Mouse (Mus musculus) limb, embryonic 11.5 days (tissue): ENCODE results near the gene Iqgap2. TPM values are rescaled to one million over a fixed set of nuclear protein-coding genes. Genes with fewer than 3 reads are reported as not detected.

Source experiments
- ATAC-seq: fragments of 200-750 bp; cut with Nextera tagmentation; 2 replicates; pipeline ENCODE4 v1.8.0; 2017; ENCODE audit warnings: low read depth; ENCODE audit not compliant: insufficient number of reproducible peaks, low FRiP score, low TSS enrichment
- DNase-seq: peaks from one replicate; pipeline ENCODE4 v3.0.0-alpha.2; 2015; ENCODE audit warnings: low spot score
- H3K27ac ChIP-seq: fragments of 300-500 bp; sonication (generic); replicated peaks from 2 replicates; pipeline ENCODE4 v1.5.1; 2014; ENCODE audit warnings: low read depth, mild to moderate bottlenecking, low read length
- H3K27me3 ChIP-seq: fragments of 300-500 bp; sonication (generic); 2 replicates; pipeline ENCODE4 v1.6.1; 2014; ENCODE audit warnings: mild to moderate bottlenecking, low read length, mixed read lengths; ENCODE audit not compliant: control insufficient read depth, insufficient read depth
- H3K36me3 ChIP-seq: fragments of 300-500 bp; sonication (generic); 2 replicates; pipeline ENCODE4 v1.6.1; 2014; ENCODE audit warnings: mild to moderate bottlenecking, low read length, moderate library complexity, mixed read lengths; ENCODE audit not compliant: control insufficient read depth, insufficient read depth
- H3K4me1 ChIP-seq: fragments of 300-500 bp; sonication (generic); 2 replicates; pipeline ENCODE4 v1.6.1; 2014; ENCODE audit warnings: low read length, mixed read lengths; ENCODE audit not compliant: control insufficient read depth, insufficient read depth
- H3K4me2 ChIP-seq: fragments of 300-500 bp; sonication (generic); 2 replicates; pipeline ENCODE4 v1.6.1; 2014; ENCODE audit warnings: low read depth, mild to moderate bottlenecking, moderate library complexity; ENCODE audit not compliant: severe bottlenecking
- H3K4me3 ChIP-seq: fragments of 300-500 bp; sonication (generic); 2 replicates; pipeline ENCODE4 v1.5.1; 2014; ENCODE audit warnings: low read depth, low read length
- H3K9ac ChIP-seq: fragments of 300-500 bp; sonication (generic); 2 replicates; pipeline ENCODE4 v1.6.1; 2014; ENCODE audit warnings: mild to moderate bottlenecking, low read length
- H3K9me3 ChIP-seq: fragments of 300-500 bp; sonication (generic); 2 replicates; pipeline ENCODE4 v1.6.1; 2016; ENCODE audit warnings: low read length; ENCODE audit not compliant: control insufficient read depth
- WGBS: fragments of 180-500 bp; shearing (Covaris S2); extraction: QIAGEN DNeasy Blood & Tissue Kit; methylation state at CpG from one replicate; pipeline ENCODE4 v1.1.7; 2014; 5-methylcytosine and 5-hydroxymethylcytosine counted together
- polyA plus RNA-seq: library from polyadenylated mRNA; unstranded; fragments of >200 nt; fragmentation: Nextera tagmentation; extraction: Ambion mirVana; gene quantifications from 2 replicates; pipeline ENCODE4 v1.2.1, GENCODE M21; 2014

Gene Iqgap2
- polyA plus RNA-seq, 1 experiment from 2014 or later, result 15.3 TPM

DNA sequence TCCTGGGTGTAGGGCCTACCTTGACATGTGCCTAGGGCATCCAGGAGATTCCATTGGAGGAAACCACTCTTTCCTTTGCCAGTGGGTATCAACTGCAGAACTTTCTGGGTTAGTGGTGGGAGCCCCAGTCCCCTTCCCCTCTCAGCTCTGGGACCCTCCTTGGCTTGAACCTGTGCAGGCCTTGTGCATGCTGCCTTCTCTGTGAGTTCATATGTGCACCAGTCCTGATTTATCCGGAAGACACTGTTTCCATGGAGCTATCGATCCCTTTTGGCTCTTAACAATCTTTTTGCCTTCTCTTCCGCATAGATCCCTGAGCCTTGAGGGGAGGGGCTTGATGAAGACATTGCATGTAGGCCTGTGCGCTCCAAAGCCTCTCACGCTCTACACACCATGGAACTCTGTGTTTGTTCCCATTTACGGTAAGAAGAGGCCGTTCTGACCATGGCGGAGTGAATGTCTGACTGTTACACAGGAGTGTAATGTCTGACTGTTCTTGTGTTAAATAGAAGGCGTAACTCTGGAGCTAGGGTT lies 195.5 kb downstream of the Iqgap2 start:
- Histone ChIP-seq H3K36me3 (no peaks in the 10 kb centered on the region), H3K4me3 (no peak overlapping the region), H3K4me1 (0 out of 2 replicates have a peak, but pooled peaks cover 2% of the 10 kb centered on the region), H3K9ac (no peak overlapping the region), H3K27ac (no peak overlapping the region), H3K27me3 (no peaks in the 10 kb centered on the region), H3K4me2 (no peak overlapping the region), H3K9me3 (no peaks in the 10 kb centered on the region)
- WGBS, result 96% methylated on average over 9 of the region's 9 CpGs
- no peak for DNase-seq
- ATAC-seq, result no peak

DNA sequence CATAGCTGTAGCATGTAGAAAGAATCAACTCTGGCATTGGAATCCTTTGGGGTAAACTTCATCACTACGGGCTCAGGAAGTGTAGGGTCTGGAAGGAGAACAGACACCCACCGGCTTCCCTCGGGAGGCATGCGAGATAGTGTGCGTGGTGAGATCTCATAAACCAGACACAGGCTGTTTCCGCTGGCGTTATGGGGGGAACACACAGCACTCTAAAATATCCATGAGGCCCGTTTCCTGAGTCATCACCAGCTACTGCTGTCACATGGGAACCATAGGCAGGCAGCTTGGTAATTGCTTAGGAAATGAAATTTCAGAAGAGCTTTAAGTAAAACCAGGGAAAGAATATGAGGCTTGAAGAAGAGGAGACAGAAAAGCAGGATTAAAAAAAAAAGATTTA lies 199.5 kb downstream of the Iqgap2 start:
- H3K27ac ChIP-seq, result no peak overlapping the region
- no peak overlapping the region for H3K4me2 ChIP-seq
- WGBS, result 67% methylated on average over 8 of the region's 8 CpGs
- ATAC-seq, result no peak
- no peak for DNase-seq
- H3K4me3 ChIP-seq, result no peak overlapping the region
- no peak overlapping the region for H3K9ac ChIP-seq
- no peaks in the 10 kb centered on the region for H3K9me3 ChIP-seq
- no peaks in the 10 kb centered on the region for H3K27me3 ChIP-seq
- H3K36me3 ChIP-seq, result no peaks in the 10 kb centered on the region
- H3K4me1 ChIP-seq, result 0 out of 2 replicates have a peak, but pooled peaks cover 2% of the 10 kb centered on the region

DNA sequence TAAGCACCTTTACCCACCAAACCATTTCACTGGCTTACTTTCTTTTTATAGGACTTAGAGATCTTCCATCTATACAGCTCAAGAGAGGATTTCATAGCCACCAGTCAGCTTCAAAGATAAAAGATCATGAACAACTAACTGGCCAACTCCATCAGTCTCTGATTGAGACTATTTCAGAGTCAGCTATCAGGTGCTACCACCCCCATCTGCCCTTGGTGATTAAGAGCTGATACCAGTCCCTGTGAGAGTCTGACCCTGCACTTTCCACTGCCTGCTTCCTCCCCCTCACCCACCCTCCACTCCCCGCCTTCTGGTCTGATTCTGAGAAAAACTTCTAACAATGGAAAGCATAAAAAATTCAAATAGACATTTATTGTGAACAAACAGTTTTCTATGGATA lies 203.1 kb downstream of the Iqgap2 start:
- Histone ChIP-seq H3K27ac (no peak overlapping the region), H3K4me3 (no peak overlapping the region), H3K9me3 (no peaks in the 10 kb centered on the region), H3K4me2 (no peak overlapping the region), H3K27me3 (no peaks in the 10 kb centered on the region), H3K9ac (no peak overlapping the region), H3K4me1 (0 out of 2 replicates have a peak, but pooled peaks cover 2% of the 10 kb centered on the region), H3K36me3 (no peaks in the 10 kb centered on the region)
- 84% methylated on average over 1 of the region's 1 CpGs for WGBS
- DNase-seq (no peak), ATAC-seq (no peak)

DNA sequence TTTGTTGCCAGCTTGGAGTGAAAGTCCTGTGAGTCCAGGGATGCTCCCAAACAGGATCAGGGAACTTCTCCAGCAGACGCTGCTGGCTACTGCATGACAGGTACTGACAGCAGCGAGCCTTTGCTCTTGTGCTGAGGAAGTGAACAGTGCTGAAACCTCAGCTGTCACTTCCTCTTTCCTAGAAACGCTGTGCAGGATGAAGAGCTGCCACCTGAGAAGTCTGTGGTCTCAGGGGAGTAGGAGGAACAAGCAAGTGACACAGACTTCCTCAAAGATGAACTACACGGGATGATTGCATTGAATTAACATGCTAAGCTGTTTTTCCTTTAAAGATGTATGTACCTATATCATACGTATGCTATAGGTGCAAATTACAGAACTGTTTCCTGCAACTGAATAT lies 206.0 kb downstream of the Iqgap2 start:
- Histone ChIP-seq H3K27me3 (no peaks in the 10 kb centered on the region), H3K36me3 (no peaks in the 10 kb centered on the region), H3K4me3 (no peak overlapping the region), H3K4me2 (no peak overlapping the region), H3K9me3 (no peaks in the 10 kb centered on the region), H3K9ac (no peak overlapping the region), H3K27ac (no peak overlapping the region), H3K4me1 (no peaks in the 10 kb centered on the region)
- 84% methylated on average over 5 of the region's 5 CpGs for WGBS
- DNase-seq (no peak), ATAC-seq (no peak)

DNA sequence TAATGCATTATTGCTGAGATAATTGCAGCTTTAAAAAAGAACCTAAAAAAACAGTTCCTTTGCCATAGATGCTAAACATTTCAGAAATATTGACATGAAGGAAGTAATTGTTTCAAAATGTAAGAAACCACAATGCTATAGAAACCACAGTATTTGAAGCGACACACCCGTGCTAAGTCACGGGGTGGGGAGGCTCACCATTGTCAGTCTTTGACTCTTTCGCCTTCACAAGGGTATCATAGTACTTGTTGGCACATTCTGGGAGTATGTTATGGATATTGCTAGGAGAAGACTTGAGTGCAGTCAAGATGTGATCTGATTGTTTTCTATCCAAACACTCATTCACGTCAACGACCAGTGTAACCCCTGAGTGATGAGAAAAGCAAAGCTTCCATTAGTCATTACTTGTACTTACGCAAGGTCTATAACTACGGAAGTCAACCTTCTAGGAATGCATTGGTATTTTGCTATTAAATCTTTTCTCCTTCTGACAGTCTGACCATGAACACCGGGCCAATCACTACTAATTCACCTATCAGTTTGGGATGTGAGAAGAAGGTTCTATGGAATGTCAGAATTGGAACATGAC lies 207.0 kb downstream of the Iqgap2 start:
- no peak for ATAC-seq

DNA sequence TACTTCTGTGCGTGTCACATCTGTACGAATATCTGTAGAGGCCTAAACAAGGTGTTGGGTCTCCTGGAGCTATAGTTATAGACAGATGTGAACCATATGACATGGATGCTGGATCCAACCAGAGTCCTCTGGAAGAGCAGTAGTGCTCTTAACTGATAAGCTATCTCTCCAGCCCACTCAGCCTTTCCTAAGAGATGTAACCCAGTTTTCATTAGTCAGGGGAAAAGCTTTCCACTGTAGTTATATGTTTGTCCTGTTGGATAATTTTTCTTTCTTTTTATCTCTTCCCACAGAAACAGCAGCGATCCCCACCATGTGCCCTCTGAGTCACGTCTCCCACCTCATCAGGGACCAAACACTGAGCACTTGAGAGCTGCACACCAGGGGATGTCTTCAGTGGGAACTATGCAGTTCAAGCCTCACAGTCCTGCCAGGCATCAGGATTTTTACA lies 212.2 kb downstream of the Iqgap2 start:
- H3K9ac ChIP-seq, result no peak overlapping the region
- H3K27ac ChIP-seq, result no peak overlapping the region
- H3K4me2 ChIP-seq, result no peak overlapping the region
- no peaks in the 10 kb centered on the region for H3K27me3 ChIP-seq
- WGBS, result 74% methylated on average over 4 of the region's 4 CpGs
- no peaks in the 10 kb centered on the region for H3K36me3 ChIP-seq
- no peak for ATAC-seq
- H3K9me3 ChIP-seq, result no peaks in the 10 kb centered on the region
- H3K4me1 ChIP-seq, result no peaks in the 10 kb centered on the region
- no peak for DNase-seq
- H3K4me3 ChIP-seq, result no peak overlapping the region

More for the DNA sequence above, 207.0 kb downstream of the Iqgap2 start:
- Histone ChIP-seq H3K4me2 (no peak overlapping the region), H3K9ac (no peak overlapping the region), H3K4me1 (no peaks in the 10 kb centered on the region), H3K27ac (no peak overlapping the region), H3K9me3 (no peaks in the 10 kb centered on the region), H3K36me3 (no peaks in the 10 kb centered on the region), H3K27me3 (no peaks in the 10 kb centered on the region), H3K4me3 (no peak overlapping the region)
- WGBS, result 93% methylated on average over 9 of the region's 9 CpGs
- no peak for DNase-seq

DNA sequence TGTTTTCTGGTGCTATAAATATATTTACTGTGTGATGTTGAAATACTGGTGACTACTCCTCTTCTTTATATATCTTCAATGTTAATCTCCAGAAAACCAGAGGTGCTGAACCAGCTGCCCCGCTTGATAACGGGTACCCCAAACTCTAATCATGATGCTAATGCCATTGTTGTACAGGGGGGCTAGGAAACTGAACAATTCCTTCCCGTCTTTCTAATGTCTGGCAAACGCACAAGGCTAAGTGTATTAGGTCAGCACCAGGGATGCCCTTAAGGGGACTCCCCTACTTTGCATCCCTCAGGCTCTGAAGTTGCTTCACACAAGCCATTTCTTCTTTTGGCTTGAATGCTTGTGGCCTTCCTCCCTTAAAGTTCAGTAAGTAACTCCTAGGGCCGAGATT lies 212.6 kb downstream of the Iqgap2 start:
- Histone ChIP-seq H3K36me3 (no peaks in the 10 kb centered on the region), H3K9ac (no peak overlapping the region), H3K9me3 (no peaks in the 10 kb centered on the region), H3K27me3 (no peaks in the 10 kb centered on the region), H3K4me2 (no peak overlapping the region), H3K4me1 (no peaks in the 10 kb centered on the region), H3K27ac (no peak overlapping the region), H3K4me3 (no peak overlapping the region)
- 91% methylated on average over 5 of the region's 5 CpGs for WGBS
- DNase-seq (no peak), ATAC-seq (no peak)

DNA sequence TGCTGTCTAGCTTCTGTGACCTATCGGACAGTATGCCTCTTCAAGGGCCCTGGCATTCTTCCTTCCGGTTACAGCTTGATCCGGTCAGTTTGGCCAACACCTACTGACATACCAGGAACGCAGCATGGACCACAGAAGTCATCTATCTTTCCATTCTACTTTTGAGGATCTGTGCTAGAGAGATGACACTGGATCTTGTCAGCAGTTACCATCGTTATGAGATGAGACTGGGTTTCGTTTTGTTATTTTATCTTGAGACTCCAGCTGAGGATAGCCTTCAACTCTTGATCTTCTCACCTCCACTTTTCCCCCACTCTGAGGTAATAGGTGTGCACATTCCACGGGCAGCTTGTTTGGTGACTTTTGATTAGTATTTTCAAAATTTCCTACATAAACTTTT lies 219.3 kb downstream of the Iqgap2 start:
- Histone ChIP-seq H3K4me1 (no peaks in the 10 kb centered on the region), H3K27me3 (no peaks in the 10 kb centered on the region), H3K4me3 (no peak overlapping the region), H3K27ac (no peak overlapping the region), H3K9ac (no peak overlapping the region), H3K9me3 (no peaks in the 10 kb centered on the region), H3K4me2 (no peak overlapping the region), H3K36me3 (no peaks in the 10 kb centered on the region)
- no peak for DNase-seq
- 93% methylated on average over 7 of the region's 7 CpGs for WGBS
- no peak for ATAC-seq
